Mouse (Mus musculus): ENCODE results near the gene Grhpr. TPM values are rescaled to one million over a fixed set of nuclear protein-coding genes. Genes with fewer than 3 reads are reported as not detected.
A peak's percentile ranks its signal among the peaks of the same experiment; 100 is the strongest.
"Not testable (repeated sequence)": the region's sequence is repeated elsewhere in the genome, so short reads cannot be mapped to it uniquely, and the experiment has no call there.

Grhpr gene
- 26.0 and 28.2 TPM in 2 replicates for polyA plus RNA-seq (2015; fragmentation: Nextera tagmentation; extraction: Ambion mirVana)

- Histone ChIP-seq H3K9me3 (no peaks in the 10 kb centered on the region), H3K27me3 (no peaks in the 10 kb centered on the region), H3K36me3 (no peaks in the 10 kb centered on the region), H3K27ac (peak within 1 kb of the TSS; percentile 75), H3K4me1 (replicated peaks) (peaks cover 34% of the 10 kb centered on the region), H3K4me2 (peak within 1 kb of the TSS; percentile 92), H3K4me3 (peak within 1 kb of the TSS; percentile 59), H3K9ac (peak within 1 kb of the TSS; percentile 77)
- 1% methylated on average over 40 of the region's 40 CpGs for WGBS
- peak; percentile 89 for ATAC-seq (ENCODE audit: low FRiP score)
Measured at GRCm38 (mm10) chr4:44981280-44981973, at the start of gene Grhpr. Grhpr (plus strand) TSS chr4:44981395.

- Histone ChIP-seq H3K4me2 (no peak overlapping the region), H3K9ac (no peak overlapping the region), H3K4me1 (replicated peaks) (no peaks in the 10 kb centered on the region), H3K27ac (no peak overlapping the region), H3K9me3 (no peaks in the 10 kb centered on the region), H3K36me3 (peaks cover 49% of the 10 kb centered on the region), H3K4me3 (no peak overlapping the region), H3K27me3 (no peaks in the 10 kb centered on the region)
- WGBS: 90% methylated on average over 6 of the region's 6 CpGs
- no peak for ATAC-seq (ENCODE audit: low FRiP score)
Measured at GRCm38 (mm10) chr4:44931732-44932131, 49.5 kb upstream of the Grhpr start.

- H3K4me3 ChIP-seq: no peak overlapping the region
- H3K27me3 ChIP-seq: no peaks in the 10 kb centered on the region
- no peaks in the 10 kb centered on the region for H3K4me1 ChIP-seq (replicated peaks)
- 80% methylated on average over 8 of the region's 8 CpGs for WGBS
- H3K9me3 ChIP-seq: no peaks in the 10 kb centered on the region
- H3K36me3 ChIP-seq: peaks cover 7% of the 10 kb centered on the region
- no peak overlapping the region for H3K9ac ChIP-seq
- ATAC-seq (ENCODE audit: low FRiP score): no peak
- no peak overlapping the region for H3K4me2 ChIP-seq
- H3K27ac ChIP-seq: no peak overlapping the region
Measured at GRCm38 (mm10) chr4:44938359-44939340, 42.5 kb upstream of the Grhpr start.

GRCm38 (mm10) chr4:44939576-44940249 is 41.5 kb upstream of the Grhpr start:
- H3K4me3 ChIP-seq: no peak overlapping the region

GRCm38 (mm10) chr4:44940286-44940685 is 40.9 kb upstream of the Grhpr start:
- Histone ChIP-seq H3K27me3 (no peaks in the 10 kb centered on the region), H3K27ac (no peak overlapping the region), H3K9me3 (no peaks in the 10 kb centered on the region), H3K4me1 (replicated peaks) (no peaks in the 10 kb centered on the region), H3K9ac (no peak overlapping the region), H3K36me3 (no peaks in the 10 kb centered on the region), H3K4me2 (no peak overlapping the region), H3K4me3 (no peak overlapping the region)
- ATAC-seq (ENCODE audit: low FRiP score): no peak
- 82% methylated on average over 9 of the region's 9 CpGs for WGBS

More at GRCm38 (mm10) chr4:44939576-44940249, 41.5 kb upstream of the Grhpr start:
- Histone ChIP-seq H3K27me3 (no peaks in the 10 kb centered on the region), H3K27ac (no peak overlapping the region), H3K9ac (no peak overlapping the region), H3K9me3 (no peaks in the 10 kb centered on the region), H3K4me1 (replicated peaks) (no peaks in the 10 kb centered on the region), H3K4me2 (no peak overlapping the region), H3K36me3 (no peaks in the 10 kb centered on the region)
- no peak for ATAC-seq (ENCODE audit: low FRiP score)
- 85% methylated on average over 14 of the region's 14 CpGs for WGBS

- Histone ChIP-seq H3K27me3 (no peaks in the 10 kb centered on the region), H3K36me3 (no peaks in the 10 kb centered on the region), H3K27ac (no peak overlapping the region), H3K4me3 (no peak overlapping the region), H3K4me1 (replicated peaks) (no peaks in the 10 kb centered on the region), H3K4me2 (no peak overlapping the region), H3K9me3 (no peaks in the 10 kb centered on the region), H3K9ac (no peak overlapping the region)
- 77% methylated on average over 1 of the region's 1 CpGs for WGBS
- no peak for ATAC-seq (ENCODE audit: low FRiP score)
Measured at GRCm38 (mm10) chr4:44942237-44942636, 39.0 kb upstream of the Grhpr start.

- Histone ChIP-seq H3K4me2 (no peak overlapping the region), H3K9me3 (no peaks in the 10 kb centered on the region), H3K4me3 (no peak overlapping the region), H3K27me3 (no peaks in the 10 kb centered on the region), H3K27ac (no peak overlapping the region), H3K36me3 (no peaks in the 10 kb centered on the region), H3K9ac (no peak overlapping the region), H3K4me1 (replicated peaks) (0 out of 2 replicates have a peak, but pooled peaks cover 4% of the 10 kb centered on the region)
- no peak for ATAC-seq (ENCODE audit: low FRiP score)
- 83% methylated on average over 6 of the region's 6 CpGs for WGBS
Measured at GRCm38 (mm10) chr4:44943480-44943879, 37.7 kb upstream of the Grhpr start.

GRCm38 (mm10) chr4:44944426-44945075 is 36.6 kb upstream of the Grhpr start:
- ATAC-seq (ENCODE audit: low FRiP score): no peak
- H3K36me3 ChIP-seq: no peaks in the 10 kb centered on the region
- H3K4me1 ChIP-seq (replicated peaks): peaks cover 12% of the 10 kb centered on the region; the same call in 1 of the 2 replicates
- no peak overlapping the region for H3K4me3 ChIP-seq
- no peak overlapping the region for H3K27ac ChIP-seq
- no peak overlapping the region for H3K4me2 ChIP-seq
- H3K9me3 ChIP-seq: no peaks in the 10 kb centered on the region
- 87% methylated on average over 10 of the region's 10 CpGs for WGBS
- no peaks in the 10 kb centered on the region for H3K27me3 ChIP-seq
- no peak overlapping the region for H3K9ac ChIP-seq

GRCm38 (mm10) chr4:44946126-44946525 is 35.1 kb upstream of the Grhpr start:
- ATAC-seq (ENCODE audit: low FRiP score); H3K36me3 ChIP-seq; H3K9ac ChIP-seq; H3K9me3 ChIP-seq; H3K27ac ChIP-seq; H3K4me3 ChIP-seq; H3K27me3 ChIP-seq; H3K4me2 ChIP-seq: not testable (repeated sequence)
- peaks cover 12% of the 10 kb centered on the region; the same call in 1 of the 2 replicates for H3K4me1 ChIP-seq (replicated peaks)
- WGBS: 97% methylated on average over 2 of the region's 2 CpGs

- H3K27me3 ChIP-seq: no peaks in the 10 kb centered on the region
- no peak overlapping the region for H3K4me2 ChIP-seq
- H3K4me3 ChIP-seq: no peak overlapping the region
- no peak for ATAC-seq (ENCODE audit: low FRiP score)
- H3K27ac ChIP-seq: no peak overlapping the region
- no peaks in the 10 kb centered on the region for H3K9me3 ChIP-seq
- no peak overlapping the region for H3K9ac ChIP-seq
- peaks cover 12% of the 10 kb centered on the region; the same call in 1 of the 2 replicates for H3K4me1 ChIP-seq (replicated peaks)
- 90% methylated on average over 5 of the region's 5 CpGs for WGBS
- no peaks in the 10 kb centered on the region for H3K36me3 ChIP-seq
Measured at GRCm38 (mm10) chr4:44947464-44947863, 33.7 kb upstream of the Grhpr start.

- 100% methylated on average over 1 of the region's 1 CpGs for WGBS
- H3K27me3 ChIP-seq: no peaks in the 10 kb centered on the region
- H3K27ac ChIP-seq: no peak overlapping the region
- no peaks in the 10 kb centered on the region for H3K9me3 ChIP-seq
- H3K9ac ChIP-seq: no peak overlapping the region
- no peaks in the 10 kb centered on the region for H3K36me3 ChIP-seq
- H3K4me3 ChIP-seq: no peak overlapping the region
- ATAC-seq (ENCODE audit: low FRiP score): no peak
- H3K4me1 ChIP-seq (replicated peaks): peaks cover 12% of the 10 kb centered on the region; the same call in 1 of the 2 replicates
- no peak overlapping the region for H3K4me2 ChIP-seq
Measured at GRCm38 (mm10) chr4:44948314-44948713, 32.9 kb upstream of the Grhpr start.

All from hindbrain, embryonic 13.5 days (tissue).